Mouse (Mus musculus): ENCODE measurements around the gene Sec63. TPM values are rescaled to one million over a fixed set of nuclear protein-coding genes. Genes with fewer than 3 reads are reported as not detected.

Gene Sec63
- polyA plus RNA-seq, 1 experiment from 2014 or later, result 26.0 TPM

GRCm38 (mm10) chr10:42833871-42834727 lies 72.8 kb downstream of the Sec63 start:
- Histone ChIP-seq H3K4me1 (peaks cover 58% of the 10 kb centered on the region), H3K4me3 (peak overlapping the region; percentile 21; the same call in 1 of the 2 replicates), H3K27me3 (ENCODE audit: low read depth, poor library complexity, severe bottlenecking) (peaks cover 10% of the 10 kb centered on the region; the same call in 1 of the 2 replicates), H3K27ac (replicated peaks) (peak overlapping the region; percentile 83), H3K36me3 (peaks cover 84% of the 10 kb centered on the region), H3K9me3 (replicated peaks) (peaks cover 4% of the 10 kb centered on the region; the same call in 1 of the 2 replicates)
- WGBS, result 34% methylated on average over 4 of the region's 4 CpGs
- peak; percentile 63 for DNase-seq (ENCODE audit: low spot score)

GRCm38 (mm10) chr10:42838106-42838505 lies 76.8 kb downstream of the Sec63 start:
- Histone ChIP-seq H3K4me1 (peaks cover 32% of the 10 kb centered on the region), H3K9me3 (replicated peaks) (peaks cover 4% of the 10 kb centered on the region; the same call in 1 of the 2 replicates)
- 90% methylated on average over 4 of the region's 4 CpGs for WGBS

DNA sequence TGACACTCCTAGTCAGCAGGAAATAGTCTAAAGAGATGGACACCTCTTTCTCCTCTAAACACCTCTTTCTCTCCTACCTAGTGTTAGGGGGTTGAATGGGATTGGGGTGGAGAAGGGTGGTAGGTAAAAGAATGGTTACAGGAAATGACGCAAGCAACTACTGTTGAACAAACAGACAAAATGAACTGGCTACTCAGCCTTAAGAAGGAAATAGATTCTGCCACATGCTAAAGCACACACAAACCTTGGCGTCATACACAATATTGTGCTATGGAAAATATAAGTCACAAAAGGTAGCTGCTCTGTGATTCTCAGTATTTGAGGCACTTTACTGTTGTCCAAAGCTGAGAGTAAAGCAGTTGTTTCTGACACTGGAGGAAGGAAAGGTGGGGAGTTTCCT lies 77.4 kb downstream of the Sec63 start:
- no peaks in the 10 kb centered on the region for H3K27me3 ChIP-seq (ENCODE audit: low read depth, poor library complexity, severe bottlenecking)
- H3K4me3 ChIP-seq, result no peak overlapping the region
- H3K27ac ChIP-seq (replicated peaks), result no peak overlapping the region
- peaks cover 52% of the 10 kb centered on the region for H3K36me3 ChIP-seq
- DNase-seq (ENCODE audit: low spot score), result no peak
- H3K9me3 ChIP-seq (replicated peaks), result peaks cover 4% of the 10 kb centered on the region; the same call in 1 of the 2 replicates
- H3K4me1 ChIP-seq, result peaks cover 26% of the 10 kb centered on the region
- 89% methylated on average over 2 of the region's 2 CpGs for WGBS

More at GRCm38 (mm10) chr10:42838106-42838505, 76.8 kb downstream of the Sec63 start:
- H3K4me3 ChIP-seq, result no peak overlapping the region
- H3K36me3 ChIP-seq, result peaks cover 56% of the 10 kb centered on the region
- no peak for DNase-seq (ENCODE audit: low spot score)
- no peaks in the 10 kb centered on the region for H3K27me3 ChIP-seq (ENCODE audit: low read depth, poor library complexity, severe bottlenecking)
- H3K27ac ChIP-seq (replicated peaks), result no peak overlapping the region

DNA sequence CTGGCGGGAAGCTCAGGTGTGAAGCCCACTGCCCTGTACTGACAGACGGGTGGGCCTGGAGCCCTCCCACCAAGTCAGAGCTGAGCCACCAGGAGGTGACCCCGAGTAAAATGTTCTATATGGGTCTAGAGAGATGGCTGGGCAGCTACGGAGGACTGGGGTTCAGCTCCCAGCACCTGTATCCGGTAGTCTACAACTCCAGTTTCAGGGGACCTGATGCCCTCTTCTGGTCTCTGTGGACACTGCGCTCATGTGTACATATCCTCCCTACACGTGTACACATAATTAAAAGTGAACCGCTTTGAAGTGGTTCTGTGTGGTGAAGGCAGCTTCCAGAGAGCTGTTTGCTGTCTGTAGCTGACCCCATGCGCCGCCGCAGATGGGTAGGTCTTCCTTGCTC lies 78.7 kb downstream of the Sec63 start:
- H3K27me3 ChIP-seq (ENCODE audit: low read depth, poor library complexity, severe bottlenecking), result no peaks in the 10 kb centered on the region
- 96% methylated on average over 11 of the region's 11 CpGs for WGBS
- no peak overlapping the region for H3K4me3 ChIP-seq
- no peak for DNase-seq (ENCODE audit: low spot score)
- H3K9me3 ChIP-seq (replicated peaks), result peaks cover 4% of the 10 kb centered on the region; the same call in 1 of the 2 replicates
- H3K27ac ChIP-seq (replicated peaks), result no peak overlapping the region
- peaks cover 13% of the 10 kb centered on the region for H3K4me1 ChIP-seq
- peaks cover 53% of the 10 kb centered on the region for H3K36me3 ChIP-seq

DNA sequence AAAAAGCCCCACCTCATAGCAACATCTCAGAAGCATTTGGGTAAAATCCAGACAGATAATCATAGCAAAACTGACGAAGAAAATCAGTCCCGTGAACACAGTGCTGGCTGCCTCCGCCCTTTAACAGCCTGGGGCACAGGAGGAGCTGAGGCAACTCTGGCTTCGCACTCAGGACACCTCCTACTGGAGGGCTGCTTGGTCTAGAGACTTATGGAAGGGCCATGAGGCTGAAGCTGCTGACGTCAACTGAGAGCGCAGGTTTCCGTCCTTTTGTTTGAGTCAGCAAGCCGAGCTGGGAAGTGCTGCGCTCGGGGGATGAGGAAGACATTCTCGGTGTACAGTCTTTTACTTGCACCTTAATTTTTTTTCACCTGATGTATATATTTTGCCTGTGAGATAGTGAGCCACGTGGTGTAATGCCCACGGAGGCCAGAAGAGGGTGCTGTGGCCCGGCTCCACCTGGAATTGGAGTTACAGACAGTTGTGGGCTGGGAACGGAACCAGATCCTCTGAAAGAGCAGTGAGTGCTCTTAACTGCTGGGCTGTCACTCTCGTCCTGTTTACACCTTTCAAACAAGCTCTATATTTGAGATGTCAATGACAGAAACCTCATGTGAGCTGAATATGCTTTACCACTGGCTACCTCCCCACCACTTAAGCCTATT lies 80.4 kb downstream of the Sec63 start:
- WGBS, result 61% methylated on average over 16 of the region's 16 CpGs
- 0 out of 2 replicates have a peak, but pooled peaks cover 2% of the 10 kb centered on the region for H3K4me1 ChIP-seq
- no peak for DNase-seq (ENCODE audit: low spot score)
- peaks cover 37% of the 10 kb centered on the region for H3K36me3 ChIP-seq
- H3K27ac ChIP-seq (replicated peaks), result no peak overlapping the region
- no peaks in the 10 kb centered on the region for H3K27me3 ChIP-seq (ENCODE audit: low read depth, poor library complexity, severe bottlenecking)
- H3K9me3 ChIP-seq (replicated peaks), result peaks cover 8% of the 10 kb centered on the region; the same call in 1 of the 2 replicates
- H3K4me3 ChIP-seq, result no peak overlapping the region

GRCm38 (mm10) chr10:42842358-42842757 lies 81.1 kb downstream of the Sec63 start:
- peak; percentile 79 for DNase-seq (ENCODE audit: low spot score)
- H3K27ac ChIP-seq (replicated peaks), result no peak overlapping the region
- peaks cover 30% of the 10 kb centered on the region for H3K36me3 ChIP-seq
- H3K9me3 ChIP-seq (replicated peaks), result peaks cover 8% of the 10 kb centered on the region; the same call in 1 of the 2 replicates
- 0 out of 2 replicates have a peak, but pooled peaks cover 6% of the 10 kb centered on the region for H3K4me1 ChIP-seq
- no peaks in the 10 kb centered on the region for H3K27me3 ChIP-seq (ENCODE audit: low read depth, poor library complexity, severe bottlenecking)
- no peak overlapping the region for H3K4me3 ChIP-seq
- 19% methylated on average over 9 of the region's 9 CpGs for WGBS

- DNase-seq (ENCODE audit: low spot score), result no peak
- no peak overlapping the region for H3K27ac ChIP-seq (replicated peaks)
- WGBS, result 66% methylated on average over 1 of the region's 1 CpGs
- H3K4me3 ChIP-seq, result no peak overlapping the region
- no peaks in the 10 kb centered on the region for H3K27me3 ChIP-seq (ENCODE audit: low read depth, poor library complexity, severe bottlenecking)
- peaks cover 22% of the 10 kb centered on the region for H3K36me3 ChIP-seq
- H3K9me3 ChIP-seq (replicated peaks), result peaks cover 4% of the 10 kb centered on the region; the same call in 1 of the 2 replicates
- 0 out of 2 replicates have a peak, but pooled peaks cover 6% of the 10 kb centered on the region for H3K4me1 ChIP-seq
Observed at GRCm38 (mm10) chr10:42843416-42843815, 82.1 kb downstream of the Sec63 start.

- no peak overlapping the region for H3K4me3 ChIP-seq
- 61% methylated on average over 1 of the region's 1 CpGs for WGBS
- no peak for DNase-seq (ENCODE audit: low spot score)
- peaks cover 4% of the 10 kb centered on the region; the same call in 1 of the 2 replicates for H3K9me3 ChIP-seq (replicated peaks)
- H3K36me3 ChIP-seq, result peaks cover 4% of the 10 kb centered on the region; the same call in 1 of the 2 replicates
- H3K27me3 ChIP-seq (ENCODE audit: low read depth, poor library complexity, severe bottlenecking), result no peaks in the 10 kb centered on the region
- 0 out of 2 replicates have a peak, but pooled peaks cover 6% of the 10 kb centered on the region for H3K4me1 ChIP-seq
- H3K27ac ChIP-seq (replicated peaks), result no peak overlapping the region
Observed at GRCm38 (mm10) chr10:42845480-42845879, 84.2 kb downstream of the Sec63 start.

GRCm38 (mm10) chr10:42848179-42849080 lies 87.1 kb downstream of the Sec63 start:
- Histone ChIP-seq H3K27ac (replicated peaks) (no peak overlapping the region), H3K4me1 (0 out of 2 replicates have a peak, but pooled peaks cover 4% of the 10 kb centered on the region), H3K27me3 (ENCODE audit: low read depth, poor library complexity, severe bottlenecking) (no peaks in the 10 kb centered on the region; the same call in 1 of the 2 replicates), H3K9me3 (replicated peaks) (peaks cover 4% of the 10 kb centered on the region; the same call in 1 of the 2 replicates), H3K4me3 (no peak overlapping the region), H3K36me3 (peaks cover 4% of the 10 kb centered on the region; the same call in 1 of the 2 replicates)
- WGBS, result 91% methylated on average over 13 of the region's 13 CpGs
- no peak for DNase-seq (ENCODE audit: low spot score)

GRCm38 (mm10) chr10:42849081-42849400 lies 87.7 kb downstream of the Sec63 start:
- Histone ChIP-seq H3K9me3 (replicated peaks) (peaks cover 4% of the 10 kb centered on the region; the same call in 1 of the 2 replicates), H3K4me1 (0 out of 2 replicates have a peak, but pooled peaks cover 4% of the 10 kb centered on the region), H3K36me3 (0 out of 2 replicates have a peak, but pooled peaks cover 1% of the 10 kb centered on the region), H3K27ac (replicated peaks) (no peak overlapping the region), H3K27me3 (ENCODE audit: low read depth, poor library complexity, severe bottlenecking) (no peaks in the 10 kb centered on the region; the same call in 1 of the 2 replicates), H3K4me3 (no peak overlapping the region)
- DNase-seq (ENCODE audit: low spot score), result no peak
- 86% methylated on average over 7 of the region's 7 CpGs for WGBS

- H3K36me3 ChIP-seq, result no peaks in the 10 kb centered on the region
- peak overlapping the region; percentile 73 for H3K27ac ChIP-seq (replicated peaks)
- no peak overlapping the region for H3K4me3 ChIP-seq
- no peak for DNase-seq (ENCODE audit: low spot score)
- H3K9me3 ChIP-seq (replicated peaks), result no peaks in the 10 kb centered on the region; the same call in 1 of the 2 replicates
- peaks cover 14% of the 10 kb centered on the region for H3K4me1 ChIP-seq
- WGBS, result 59% methylated on average over 4 of the region's 4 CpGs
- peaks cover under 1% of the 10 kb centered on the region; the same call in 1 of the 2 replicates for H3K27me3 ChIP-seq (ENCODE audit: low read depth, poor library complexity, severe bottlenecking)
Observed at GRCm38 (mm10) chr10:42854838-42855237, 93.5 kb downstream of the Sec63 start.

Data from midbrain, embryonic 10.5 days (tissue).